Mouse (Mus musculus) liver, adult 2 months (tissue): ENCODE data around the gene H2al1e.
"Not testable (repeated sequence)": the region's sequence is repeated elsewhere in the genome, so short reads cannot be mapped to it uniquely, and the experiment has no call there.

Experiments used
- CTCF ChIP-seq: fragments of 200-500 bp; IDR thresholded peaks from 2 replicates; pipeline ENCODE4 v1.5.1; 2011; ENCODE audit warnings: low read depth, low read length, control low read depth
- POLR2A ChIP-seq: fragments of 200-500 bp; IDR thresholded peaks from 2 replicates; pipeline ENCODE4 v1.6.1; 2011; ENCODE audit warnings: low read length, control low read depth; ENCODE audit not compliant: insufficient read depth; ENCODE audit errors: extremely low read depth

GRCm38 (mm10) chrX:11327522-11327921 lies 15.8 kb downstream of the H2al1e start, which contains the start of gene H2al1j:
- not testable (repeated sequence) for TF ChIP-seq CTCF, POLR2A
